Mouse (Mus musculus): ENCODE results near the gene Ccdc130. TPM values are rescaled to one million over a fixed set of nuclear protein-coding genes. Genes with fewer than 3 reads are reported as not detected.

Ccdc130 gene
- total RNA-seq, 2 experiments from 2014 or later = 7.7 to 9.1 TPM

DNA sequence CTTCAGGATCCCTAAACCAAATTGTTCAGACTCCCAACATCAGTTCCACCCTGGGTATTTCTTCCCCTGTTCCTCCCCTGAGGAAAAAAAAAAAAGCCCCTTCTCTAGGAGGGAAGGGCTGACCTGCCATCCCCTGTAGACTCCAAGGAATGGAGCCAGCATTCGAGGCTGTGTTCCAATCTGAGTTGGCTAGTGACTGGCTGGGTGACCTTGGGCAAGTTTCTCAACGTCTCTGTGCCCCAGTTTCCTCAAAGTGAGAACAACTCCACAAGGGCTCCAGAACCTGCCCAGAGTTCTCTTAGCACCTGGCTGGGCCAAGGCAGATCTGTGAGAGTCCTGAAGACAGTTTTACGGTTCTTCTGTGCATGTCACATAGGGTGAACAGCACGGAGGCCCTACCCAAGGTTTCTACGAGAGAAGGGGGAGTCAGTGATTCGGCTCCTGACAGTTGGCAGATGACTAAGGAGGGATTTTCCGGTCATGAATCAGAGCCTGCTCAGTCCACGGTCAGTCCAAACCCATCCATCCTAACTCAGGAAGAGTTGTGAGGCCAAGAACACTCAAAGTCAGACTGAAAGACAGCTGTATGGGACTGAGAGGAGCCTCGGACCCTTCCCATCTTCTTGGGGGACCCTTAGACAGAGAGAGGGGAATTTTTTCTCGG lies 34.3 kb downstream of the Ccdc130 start:
- intact Hi-C loops (cut with DNase I) = no loop called here
- TF ChIP-seq CTCF (IDR thresholded peaks at IDR 0.05) = no peak
- Histone ChIP-seq H3K4me3 (peak overlapping the region; percentile 83), H3K27ac (peak overlapping the region; percentile 96)
- DNase-seq = peak; percentile 40

DNA sequence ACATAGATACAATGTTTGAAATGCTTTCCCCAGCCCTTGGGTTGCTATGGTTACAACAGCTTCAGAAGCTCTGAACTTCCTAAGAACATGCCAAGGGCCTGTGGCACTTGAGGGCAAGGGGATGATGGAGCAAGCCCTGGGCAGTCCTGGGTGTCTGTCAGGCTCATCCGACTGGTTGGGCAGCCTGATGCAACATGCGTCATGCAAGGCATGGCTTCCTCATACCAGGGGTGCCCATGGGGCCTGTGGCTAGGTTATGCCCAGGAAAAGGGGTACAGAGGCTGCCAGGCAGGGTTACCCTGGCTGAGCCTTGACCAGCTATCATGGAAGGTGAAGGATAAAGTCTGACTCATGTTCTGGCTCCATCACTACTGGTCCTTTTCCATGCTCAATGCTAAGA lies 37.1 kb downstream of the Ccdc130 start:
- intact Hi-C loops (cut with DNase I) = no loop called here
- no peak for TF ChIP-seq CTCF (IDR thresholded peaks at IDR 0.05)
- H3K27ac ChIP-seq = no peak overlapping the region

DNA sequence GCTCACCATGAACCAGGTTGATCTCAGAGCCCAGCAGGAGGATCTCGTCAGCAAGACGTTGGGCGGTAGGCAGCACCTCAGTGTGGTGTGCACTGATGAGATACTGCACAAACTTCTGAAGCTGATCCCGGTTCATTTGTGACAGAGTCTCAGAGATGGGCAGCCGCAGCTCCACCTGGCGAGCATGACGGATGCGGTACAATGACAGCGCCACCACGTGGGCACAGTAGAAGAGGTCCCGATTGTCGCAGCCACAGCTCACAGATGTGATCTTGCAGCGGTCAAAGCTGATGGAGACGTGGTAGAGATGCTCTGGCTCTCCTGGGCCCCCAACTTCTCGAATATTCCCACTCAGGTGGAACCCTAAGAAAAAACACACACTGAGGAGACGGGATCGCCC lies 39.4 kb downstream of the Ccdc130 start:
- no peak overlapping the region for H3K27ac ChIP-seq
- no peak overlapping the region for H3K4me3 ChIP-seq
- peak; percentile 31 for TF ChIP-seq CTCF (IDR thresholded peaks at IDR 0.05)
- DNase-seq = no peak
- intact Hi-C loops (cut with DNase I) = no loop called here

More for the DNA sequence above, 37.1 kb downstream of the Ccdc130 start:
- H3K4me3 ChIP-seq = no peak overlapping the region
- DNase-seq = no peak

DNA sequence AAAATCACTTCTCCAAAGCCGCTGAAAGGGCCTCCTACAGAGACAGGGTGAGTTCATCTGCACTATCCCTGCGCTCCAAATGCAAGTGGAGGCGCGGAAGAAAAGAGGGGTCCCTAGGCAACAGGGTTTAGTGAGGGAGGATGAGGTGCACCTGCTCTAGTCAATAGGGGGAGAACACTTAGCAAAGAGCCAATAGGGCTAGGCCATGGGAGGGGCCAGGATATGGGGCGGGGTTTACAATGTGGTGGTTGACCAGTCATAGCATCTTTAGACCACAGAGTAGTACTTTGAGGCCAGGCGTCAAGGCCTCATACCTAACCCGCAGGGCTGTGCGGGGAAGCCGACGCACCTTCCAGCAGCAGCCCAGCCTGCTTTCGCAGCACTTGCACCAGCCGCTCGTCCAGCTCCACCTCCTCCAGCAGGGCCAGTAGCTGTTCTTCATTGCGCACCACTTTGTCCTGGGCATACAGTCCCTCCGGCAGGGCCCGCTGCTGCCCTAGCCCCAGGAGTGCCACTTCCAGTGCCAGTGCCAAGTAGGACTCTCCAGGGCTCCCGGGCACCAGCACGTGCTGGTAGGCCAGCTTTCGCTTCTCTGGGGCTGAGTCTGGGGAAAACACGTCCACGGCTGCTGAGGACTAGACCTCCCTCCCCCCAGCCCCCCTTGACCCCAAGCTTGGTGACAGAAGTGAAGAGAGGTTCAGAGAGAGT lies 46.7 kb downstream of the Ccdc130 start:
- no peak for DNase-seq
- H3K27ac ChIP-seq = peak overlapping the region; percentile 53
- no peak for TF ChIP-seq CTCF (IDR thresholded peaks at IDR 0.05)
- intact Hi-C loops (cut with DNase I) = no loop called here
- H3K4me3 ChIP-seq = no peak overlapping the region

DNA sequence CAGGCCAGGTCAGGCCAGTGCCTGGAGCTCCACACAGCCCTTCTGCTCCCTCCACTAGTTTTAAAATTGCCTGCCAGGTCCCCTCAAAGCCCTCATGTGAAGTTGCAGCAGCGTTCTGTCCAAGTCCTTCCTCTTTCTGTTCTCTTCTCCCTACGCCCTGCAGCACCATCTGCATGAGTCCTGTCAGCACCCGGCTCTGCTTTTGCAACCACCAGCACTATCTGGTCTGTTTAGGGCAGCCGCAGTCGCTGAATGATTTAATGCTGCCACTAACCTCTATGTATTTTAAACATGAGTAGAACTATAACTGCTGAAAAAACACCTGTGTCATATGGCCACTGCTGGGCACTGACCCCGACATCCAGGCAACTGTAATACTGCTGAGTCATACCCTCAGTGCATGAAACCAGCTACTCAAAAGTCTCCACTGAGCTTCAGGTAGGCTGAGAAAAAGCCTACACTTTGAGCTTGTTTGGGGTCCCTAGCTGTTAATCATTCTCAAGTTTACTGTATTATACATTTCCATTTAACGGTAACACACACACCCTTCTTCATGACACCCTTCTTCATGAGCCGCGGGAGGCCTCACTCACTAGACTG lies 47.5 kb downstream of the Ccdc130 start:
- no peak for TF ChIP-seq CTCF (IDR thresholded peaks at IDR 0.05)
- Histone ChIP-seq H3K27ac (peak overlapping the region; percentile 53), H3K4me3 (no peak overlapping the region)
- no peak for DNase-seq
- intact Hi-C loops (cut with DNase I) = no loop called here

DNA sequence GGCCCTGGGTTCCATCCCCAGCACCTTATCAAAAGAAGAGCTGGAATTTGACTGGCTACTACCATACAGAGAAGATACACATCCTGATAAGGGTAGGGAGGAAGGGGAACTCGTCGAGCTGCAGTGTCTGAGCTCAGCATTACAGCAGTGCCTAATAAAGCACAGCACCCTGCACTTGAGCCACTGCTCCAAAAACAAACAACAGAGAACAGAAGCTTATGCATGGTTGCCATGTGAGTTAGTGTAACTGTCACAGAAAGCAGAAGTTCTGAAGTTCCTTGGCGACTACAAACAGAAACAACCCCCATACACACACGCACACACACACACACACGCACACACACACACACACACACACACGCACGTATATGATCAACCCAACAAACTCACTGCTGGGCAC lies 50.1 kb downstream of the Ccdc130 start:
- intact Hi-C loops (cut with DNase I) = no loop called here
- TF ChIP-seq CTCF (IDR thresholded peaks at IDR 0.05) = no peak
- Histone ChIP-seq H3K27ac (peak overlapping the region; percentile 43), H3K4me3 (no peak overlapping the region)
- DNase-seq = no peak

DNA sequence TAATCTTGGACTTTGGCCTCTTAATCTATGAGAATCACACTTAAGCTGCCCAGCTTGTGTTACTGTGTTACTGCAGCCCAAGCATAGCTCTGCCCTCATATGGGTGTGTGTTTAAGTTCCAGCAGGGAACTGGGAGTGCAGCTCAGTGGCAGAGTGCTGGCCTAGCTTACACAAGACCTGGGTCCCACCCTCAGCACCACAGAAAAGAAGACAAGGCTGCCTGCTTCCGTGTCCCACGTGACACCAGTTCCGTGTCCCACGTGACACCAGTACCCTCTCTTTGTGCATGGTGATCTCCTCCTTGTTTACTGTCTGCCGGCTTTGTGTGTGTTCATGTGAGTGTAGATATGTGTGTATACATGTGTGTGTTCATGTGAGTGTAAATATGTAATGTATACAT lies 52.0 kb downstream of the Ccdc130 start:
- Histone ChIP-seq H3K4me3 (no peak overlapping the region), H3K27ac (no peak overlapping the region)
- intact Hi-C loops (cut with DNase I) = no loop called here
- no peak for TF ChIP-seq CTCF (IDR thresholded peaks at IDR 0.05)
- DNase-seq = no peak

DNA sequence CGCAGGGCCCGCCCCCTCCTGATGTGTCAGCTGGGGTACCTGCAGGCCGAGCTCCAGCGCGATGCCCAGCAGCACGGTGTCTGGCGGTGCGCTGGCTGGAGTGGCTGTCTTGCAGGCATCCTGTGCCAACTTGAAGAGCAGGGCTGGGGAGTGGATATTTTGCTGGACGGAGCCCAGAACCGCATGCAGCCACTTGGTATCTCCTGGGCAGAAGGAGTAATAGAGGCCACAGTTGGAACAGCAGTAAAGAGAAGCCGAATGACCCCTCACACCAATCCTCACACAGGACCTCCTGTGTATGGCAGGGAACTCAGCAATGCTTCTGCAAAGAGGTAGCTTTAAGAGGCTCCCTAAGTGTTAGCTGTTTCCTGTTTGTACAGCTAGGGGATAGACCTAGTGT lies 53.0 kb downstream of the Ccdc130 start:
- no peak overlapping the region for H3K4me3 ChIP-seq
- no peak for DNase-seq
- TF ChIP-seq CTCF (IDR thresholded peaks at IDR 0.05) = no peak
- intact Hi-C loops (cut with DNase I) = no loop called here
- H3K27ac ChIP-seq = no peak overlapping the region

DNA sequence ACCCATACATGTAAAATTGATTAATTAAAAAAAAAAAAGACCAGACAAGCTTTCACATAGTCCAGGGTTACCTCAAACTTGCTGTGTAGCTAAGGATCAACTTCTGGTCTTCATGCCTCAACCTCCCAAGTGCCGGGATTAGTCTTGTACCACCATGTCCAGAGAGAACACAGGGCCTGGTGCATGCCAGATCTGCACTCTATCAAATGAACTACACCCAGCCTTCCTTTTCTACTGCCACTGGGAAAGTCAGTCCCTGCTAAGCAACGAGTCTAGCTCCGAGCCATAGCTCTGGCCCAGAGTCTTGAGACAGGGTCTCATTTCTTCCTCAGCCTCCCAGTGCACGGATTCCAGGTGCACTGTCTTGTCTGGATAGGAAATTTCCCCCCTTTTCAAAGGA lies 56.9 kb downstream of the Ccdc130 start:
- no peak for TF ChIP-seq CTCF (IDR thresholded peaks at IDR 0.05)
- intact Hi-C loops (cut with DNase I) = no loop called here
- H3K27ac ChIP-seq = no peak overlapping the region
- no peak for DNase-seq
- no peak overlapping the region for H3K4me3 ChIP-seq

DNA sequence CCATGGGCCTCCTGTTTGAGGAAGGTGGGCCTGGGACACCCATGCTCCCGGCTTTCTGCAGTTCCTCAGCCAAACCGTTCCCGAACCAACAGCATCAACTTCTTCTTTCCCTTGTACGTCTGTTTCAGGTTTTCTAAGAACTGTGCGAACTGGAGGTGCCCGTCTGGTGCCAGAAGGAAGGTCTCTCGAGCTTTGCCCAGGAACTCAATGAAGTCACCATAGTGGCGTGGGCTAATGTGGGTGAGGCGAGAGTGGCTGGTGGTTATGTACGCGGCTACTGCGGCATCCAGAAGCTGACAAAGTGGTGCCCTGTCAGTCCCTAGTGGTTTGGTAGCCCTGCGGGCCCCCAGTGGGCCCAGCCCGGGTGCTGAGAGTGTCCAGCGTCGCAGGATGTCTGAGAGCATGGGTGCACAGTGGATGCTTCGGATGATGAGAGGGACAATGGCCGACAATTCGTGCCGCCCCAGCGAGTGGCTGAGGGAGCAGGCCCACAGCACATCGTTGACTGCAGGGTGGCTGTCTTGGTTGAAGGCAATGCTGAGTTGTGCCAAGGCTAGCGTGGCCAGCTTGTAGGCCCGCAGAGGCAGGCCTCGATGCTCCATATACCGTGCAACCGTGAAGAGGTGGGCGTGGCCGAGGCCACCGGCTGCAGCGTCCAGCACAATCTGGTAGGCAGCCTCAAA lies 58.2 kb downstream of the Ccdc130 start:
- TF ChIP-seq CTCF (IDR thresholded peaks at IDR 0.05) = no peak
- 0 out of 2 replicates have a peak overlapping the region, but pooled peaks have one; percentile 56 for H3K27ac ChIP-seq
- H3K4me3 ChIP-seq = no peak overlapping the region
- DNase-seq = no peak
- intact Hi-C loops (cut with DNase I) = loop anchor here (2.0 kb wide), 1 partner anchor 173 kb away; no protein-coding TSS in a partner anchor

DNA sequence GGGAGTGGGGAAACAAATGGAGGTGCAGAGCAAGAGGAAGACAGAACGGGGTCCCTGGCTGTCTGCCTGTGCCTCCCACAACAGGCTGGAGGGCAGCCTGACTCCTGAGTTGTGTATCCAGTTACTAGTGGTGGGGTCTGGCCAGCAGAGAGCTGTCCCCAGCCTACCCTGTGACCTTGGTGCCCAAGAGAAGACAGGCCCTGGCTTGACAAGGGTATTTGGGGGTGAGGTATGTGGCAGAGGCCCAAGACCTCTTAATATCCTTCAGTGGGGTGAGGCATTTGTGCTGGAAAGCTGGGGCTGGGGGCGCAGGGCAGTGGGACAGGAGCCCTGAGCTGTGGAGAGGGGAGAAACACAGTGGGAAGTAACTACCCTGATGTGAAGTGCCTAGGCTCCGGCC lies 59.0 kb downstream of the Ccdc130 start:
- intact Hi-C loops (cut with DNase I) = loop anchor here (2.0 kb wide), 1 partner anchor 172 kb away; no protein-coding TSS in a partner anchor

DNA sequence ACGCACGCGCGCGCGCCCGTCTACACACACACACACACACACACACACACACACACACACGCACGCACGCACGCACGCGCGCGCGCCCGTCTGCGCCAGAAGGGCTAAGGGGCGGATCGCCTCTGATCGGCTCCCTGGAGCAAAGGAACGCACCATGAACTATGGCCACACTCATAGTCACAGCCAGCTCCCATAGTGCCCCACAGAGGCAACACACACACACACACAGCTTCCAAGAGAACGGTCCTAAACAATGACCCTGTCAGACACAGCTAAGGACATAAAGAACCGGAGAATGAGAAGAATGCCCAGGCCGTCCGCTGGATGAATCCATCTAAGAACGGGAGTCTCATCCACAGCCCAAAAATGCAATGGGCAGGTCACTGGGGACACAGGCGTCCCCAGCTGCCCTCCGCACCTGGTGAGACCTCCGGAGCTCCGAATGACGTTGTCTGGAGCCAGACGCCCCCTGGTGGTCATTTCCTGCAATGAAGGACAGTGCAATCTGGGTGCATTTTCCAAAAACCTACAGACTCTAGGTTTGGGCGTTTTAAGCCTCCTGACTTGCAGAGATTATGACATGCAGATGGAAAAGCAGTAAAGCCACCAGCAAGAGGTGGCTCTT lies 59.9 kb downstream of the Ccdc130 start:
- TF ChIP-seq CTCF (IDR thresholded peaks at IDR 0.05) = peak; percentile 99
- H3K27ac ChIP-seq = peak overlapping the region; percentile 73
- intact Hi-C loops (cut with DNase I) = loop anchor here (1.0 to 2.0 kb wide), 2 partner anchors 24 to 171 kb away; no protein-coding TSS in a partner anchor
- peak overlapping the region; percentile 38 for H3K4me3 ChIP-seq
- DNase-seq = peak; percentile 88

More for the DNA sequence above, 59.0 kb downstream of the Ccdc130 start:
- Histone ChIP-seq H3K27ac (peak overlapping the region; percentile 56), H3K4me3 (no peak overlapping the region)
- peak; percentile 42 for DNase-seq
- no peak for TF ChIP-seq CTCF (IDR thresholded peaks at IDR 0.05)

Data from gastrocnemius, adult 2 months (tissue).